Mouse (Mus musculus) stomach, embryonic 14.5 days (tissue): ENCODE results near the gene Gm49366. TPM values are rescaled to one million over a fixed set of nuclear protein-coding genes. Genes with fewer than 3 reads are reported as not detected.
"Not testable (repeated sequence)": the region's sequence is repeated elsewhere in the genome, so short reads cannot be mapped to it uniquely, and the experiment has no call there.

Experiments
- ATAC-seq: fragments of 200-750 bp; cut with Nextera tagmentation; 2 replicates; pipeline ENCODE4 v1.8.0; 2017; ENCODE audit warnings: low read depth, moderate TSS enrichment; ENCODE audit not compliant: insufficient number of reproducible peaks, insufficient read depth, low FRiP score
- H3K27ac ChIP-seq: fragments of 300-500 bp; sonication (generic); 2 replicates; pipeline ENCODE4 v1.5.1; 2014; ENCODE audit warnings: mild to moderate bottlenecking, low read length, moderate library complexity, mixed read lengths
- H3K27me3 ChIP-seq: fragments of 300-500 bp; sonication (generic); 2 replicates; pipeline ENCODE4 v1.6.1; 2014; ENCODE audit warnings: low read length, control low read depth, mixed read lengths; ENCODE audit not compliant: control insufficient read depth, insufficient read depth
- H3K36me3 ChIP-seq: fragments of 300-500 bp; sonication (generic); 2 replicates; pipeline ENCODE4 v1.6.1; 2014; ENCODE audit warnings: mild to moderate bottlenecking, control low read depth, low read length, moderate library complexity, mixed read lengths; ENCODE audit not compliant: control insufficient read depth, insufficient read depth
- H3K4me1 ChIP-seq: fragments of 300-500 bp; sonication (generic); 2 replicates; pipeline ENCODE4 v1.6.1; 2014; ENCODE audit warnings: low read length, control low read depth, mixed read lengths; ENCODE audit not compliant: control insufficient read depth, insufficient read depth
- H3K4me2 ChIP-seq: fragments of 300-500 bp; sonication (generic); replicated peaks from 2 replicates; pipeline ENCODE4 v1.6.1; 2014; ENCODE audit warnings: low read depth, low read length, control low read depth
- H3K4me3 ChIP-seq: fragments of 300-500 bp; sonication (generic); 2 replicates; pipeline ENCODE4 v1.5.1; 2014; ENCODE audit warnings: low read depth, low read length, control low read depth
- H3K9ac ChIP-seq: fragments of 300-500 bp; sonication (generic); replicated peaks from 2 replicates; pipeline ENCODE4 v1.6.1; 2014; ENCODE audit warnings: low read depth, mild to moderate bottlenecking, control low read depth, low read length, moderate library complexity, mixed read lengths
- H3K9me3 ChIP-seq: fragments of 300-500 bp; sonication (generic); 2 replicates; pipeline ENCODE4 v1.6.1; 2016; ENCODE audit warnings: low read depth, low read length, control low read depth; ENCODE audit not compliant: control insufficient read depth
- WGBS: fragments of 180-500 bp; shearing (Covaris S2); extraction: QIAGEN DNeasy Blood & Tissue Kit; methylation state at CpG from one replicate; pipeline ENCODE4 v1.1.7; 2014; 5-methylcytosine and 5-hydroxymethylcytosine counted together
- polyA plus RNA-seq: library from polyadenylated mRNA; unstranded; fragments of >200 nt; fragmentation: Nextera tagmentation; extraction: Ambion mirVana; gene quantifications from 2 replicates; pipeline ENCODE4 v1.2.1, GENCODE M21; 2014

The Gm49366 gene
- polyA plus RNA-seq, 1 experiment from 2014 or later, result not detected

DNA sequence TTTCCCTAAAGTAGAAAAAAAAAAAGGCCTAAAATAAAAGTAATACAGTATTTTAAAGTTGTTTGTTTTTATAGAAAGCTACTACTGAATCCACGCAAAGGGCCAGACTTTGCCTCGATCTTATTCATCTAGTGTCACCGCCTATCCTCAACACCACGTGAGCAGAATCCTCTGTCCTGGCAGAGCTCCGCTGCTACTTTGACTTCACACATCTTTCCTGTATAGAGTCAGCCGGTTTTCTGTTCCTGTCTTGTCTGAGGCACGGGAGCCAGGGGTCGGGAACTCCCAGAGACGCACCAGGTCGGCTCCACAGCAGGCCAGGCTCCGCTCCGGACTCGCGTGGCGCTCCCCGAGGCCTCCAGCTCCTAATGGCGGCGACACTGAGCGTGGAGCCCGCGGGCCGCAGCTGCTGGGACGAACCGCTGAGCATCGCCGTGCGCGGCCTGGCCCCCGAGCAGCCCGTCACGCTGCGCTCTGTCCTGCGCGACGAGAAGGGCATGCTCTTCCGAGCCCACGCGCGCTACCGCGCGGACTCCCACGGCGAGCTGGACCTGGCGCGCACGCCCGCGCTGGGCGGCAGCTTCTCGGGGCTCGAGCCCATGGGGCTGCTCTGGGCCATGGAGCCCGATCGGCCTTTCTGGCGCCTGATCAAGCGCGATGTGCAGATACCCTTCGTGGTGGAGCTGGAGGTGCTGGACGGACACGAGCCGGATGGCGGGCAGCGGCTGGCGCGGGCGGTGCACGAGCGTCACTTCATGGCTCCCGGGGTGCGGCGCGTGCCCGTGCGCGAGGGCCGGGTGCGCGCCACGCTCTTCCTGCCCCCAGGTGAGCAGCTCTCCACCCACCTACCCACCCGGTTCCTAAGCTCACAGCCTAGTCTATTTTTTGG lies 62.1 kb downstream of the Gm49366 start, which contains the start of gene Acot6:
Gene Acot6, plus strand, starts transcription at position 51 of the 889 bp plus-strand sequence.
- H3K27me3 ChIP-seq, H3K36me3 ChIP-seq, H3K4me1 ChIP-seq, H3K9me3 ChIP-seq, H3K27ac ChIP-seq: not testable (repeated sequence)
- WGBS, result under 1% methylated on average over 74 of the region's 80 CpGs
- peak; percentile 69; the same call in 1 of the 2 replicates for ATAC-seq
- Histone ChIP-seq H3K9ac (peak within 1 kb of the TSS; percentile 57), H3K4me3 (peak within 1 kb of the TSS; percentile 38), H3K4me2 (peak within 1 kb of the TSS; percentile 49)

DNA sequence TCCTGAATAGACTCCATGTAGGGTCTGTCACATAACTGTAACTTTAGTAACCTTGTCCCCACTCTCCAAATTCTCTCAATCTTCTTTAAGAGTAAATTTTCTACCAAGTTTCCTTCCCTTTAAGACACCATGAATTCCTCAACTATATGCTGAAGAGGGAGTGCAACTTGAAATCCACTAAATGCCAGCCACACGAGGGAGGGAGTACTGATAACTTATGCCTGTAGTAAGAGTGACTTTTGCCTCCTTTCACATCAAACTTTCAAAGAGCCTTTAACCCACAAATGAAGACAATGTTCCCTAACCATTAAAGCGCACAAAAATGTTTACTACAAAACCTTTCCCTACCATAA lies 62.7 kb downstream of the Gm49366 start:
- peak overlapping the region; percentile 49 for H3K4me2 ChIP-seq
- no peak overlapping the region for H3K27ac ChIP-seq
- no peaks in the 10 kb centered on the region for H3K36me3 ChIP-seq
- H3K9me3 ChIP-seq, result no peaks in the 10 kb centered on the region
- H3K4me3 ChIP-seq, result peak overlapping the region; percentile 38
- H3K9ac ChIP-seq, result no peak overlapping the region
- ATAC-seq, result no peak
- 49% methylated on average over 2 of the region's 2 CpGs for WGBS
- no peaks in the 10 kb centered on the region for H3K27me3 ChIP-seq
- no peaks in the 10 kb centered on the region for H3K4me1 ChIP-seq

DNA sequence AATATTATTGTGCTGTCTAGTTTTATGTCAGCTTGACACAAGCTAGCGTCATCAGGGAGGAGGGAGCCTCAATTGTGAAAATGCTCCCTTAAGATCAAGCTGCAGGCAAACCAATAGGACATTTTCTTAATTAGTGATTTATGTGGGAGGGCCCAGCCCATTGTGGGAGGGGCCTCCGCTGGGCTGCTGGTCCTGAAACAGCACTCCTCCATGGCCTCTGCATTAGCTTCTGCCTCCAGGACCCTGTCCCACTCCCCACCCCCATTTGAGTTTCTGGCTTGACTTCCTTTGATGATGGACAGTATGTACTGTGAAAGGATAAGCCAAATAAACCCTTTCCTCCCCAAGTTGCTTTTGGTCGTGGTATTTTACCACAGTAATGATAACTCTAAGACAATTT lies 68.3 kb downstream of the Gm49366 start:
- no peaks in the 10 kb centered on the region for H3K27me3 ChIP-seq
- no peaks in the 10 kb centered on the region for H3K36me3 ChIP-seq
- WGBS, result 82% methylated on average over 3 of the region's 3 CpGs
- H3K9me3 ChIP-seq, result no peaks in the 10 kb centered on the region
- ATAC-seq, result no peak
- H3K9ac ChIP-seq, result no peak overlapping the region
- H3K4me3 ChIP-seq, result no peak overlapping the region
- no peak overlapping the region for H3K4me2 ChIP-seq
- H3K4me1 ChIP-seq, result no peaks in the 10 kb centered on the region
- H3K27ac ChIP-seq, result no peak overlapping the region

DNA sequence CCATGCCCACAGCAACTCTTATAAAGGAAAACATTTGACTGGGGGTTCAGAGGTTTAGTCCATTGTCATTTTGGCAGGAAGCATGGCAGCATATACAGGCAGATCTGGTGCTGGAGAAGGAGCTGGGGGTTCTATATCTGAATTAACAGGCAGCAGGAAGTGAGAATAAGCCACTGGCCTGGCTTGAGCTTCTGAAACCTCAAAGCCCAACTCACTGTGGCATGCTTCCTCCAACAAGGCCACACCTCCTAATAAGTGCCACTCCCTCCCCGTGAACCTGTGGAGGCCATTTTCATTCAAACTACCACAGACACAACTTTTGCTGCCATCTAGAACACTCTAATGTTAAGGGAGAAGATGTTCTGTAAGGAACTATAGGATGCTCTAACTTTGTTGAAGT lies 69.0 kb downstream of the Gm49366 start:
- no peak for ATAC-seq
- WGBS, result 74% methylated on average over 1 of the region's 1 CpGs
- Histone ChIP-seq H3K4me2 (no peak overlapping the region), H3K4me3 (no peak overlapping the region), H3K27ac (no peak overlapping the region), H3K36me3 (no peaks in the 10 kb centered on the region), H3K27me3 (no peaks in the 10 kb centered on the region), H3K9ac (no peak overlapping the region), H3K4me1 (no peaks in the 10 kb centered on the region), H3K9me3 (no peaks in the 10 kb centered on the region)

Other genes with a start within 250 kb of the Gm49366 start
- 34.8 and 36.5 TPM in 2 replicates for gene Numb, start 117.0 kb upstream of the Gm49366 start, polyA plus RNA-seq
- gene Riox1, start 88.3 kb upstream of the Gm49366 start, polyA plus RNA-seq, result 10.1 and 11.7 TPM in 2 replicates
- gene Heatr4, start 54.1 kb upstream of the Gm49366 start, polyA plus RNA-seq, result 0.10 and 0.11 TPM in 2 replicates
- 27.2 and 27.3 TPM in 2 replicates for gene Acot2, start 51.1 kb upstream of the Gm49366 start, polyA plus RNA-seq
- gene Acot1, start 29.4 kb upstream of the Gm49366 start, polyA plus RNA-seq, result 44.4 and 48.8 TPM in 2 replicates
- 0.33 and 0.70 TPM in 2 replicates for gene Acot4, start 556 bp upstream of the Gm49366 start, polyA plus RNA-seq
- 0.29 TPM in 1 of 2 replicates, not detected in the other for gene Acot3, start 13.2 kb downstream of the Gm49366 start, polyA plus RNA-seq
- gene Acot5, start 30.4 kb downstream of the Gm49366 start, polyA plus RNA-seq, result not detected in 2 replicates
- 1.7 and 2.5 TPM in 2 replicates for gene Acot6, start 61.7 kb downstream of the Gm49366 start, polyA plus RNA-seq
- 3.8 and 5.7 TPM in 2 replicates for gene Dnal1, start 75.4 kb downstream of the Gm49366 start, polyA plus RNA-seq
- 0.45 and 0.90 TPM in 2 replicates for gene Pnma1, start 109.6 kb downstream of the Gm49366 start, polyA plus RNA-seq
- gene Elmsan1, start 179.9 kb downstream of the Gm49366 start, polyA plus RNA-seq, result 10.2 and 10.6 TPM in 2 replicates
- 18.5 and 19.9 TPM in 2 replicates for gene Ptgr2, start 246.3 kb downstream of the Gm49366 start, polyA plus RNA-seq